Mouse (Mus musculus) retina, embryonic 14.5 days (tissue): ENCODE measurements at regions not wholly inside any gene's neighbourhood (a gene's known extent, or its start where the extent isn't known, plus 50 kb on each side); places are given as distances from the start of the nearest gene placed in this dataset.
A peak's percentile ranks its signal among the peaks of the same experiment; 100 is the strongest.
"Not testable (repeated sequence)": the region's sequence is repeated elsewhere in the genome, so short reads cannot be mapped to it uniquely, and the experiment has no call there.

Experiments
- DNase-seq: peaks from one replicate; pipeline ENCODE4 v3.0.0-alpha.2; 2015; ENCODE audit warnings: low spot score

DNA sequence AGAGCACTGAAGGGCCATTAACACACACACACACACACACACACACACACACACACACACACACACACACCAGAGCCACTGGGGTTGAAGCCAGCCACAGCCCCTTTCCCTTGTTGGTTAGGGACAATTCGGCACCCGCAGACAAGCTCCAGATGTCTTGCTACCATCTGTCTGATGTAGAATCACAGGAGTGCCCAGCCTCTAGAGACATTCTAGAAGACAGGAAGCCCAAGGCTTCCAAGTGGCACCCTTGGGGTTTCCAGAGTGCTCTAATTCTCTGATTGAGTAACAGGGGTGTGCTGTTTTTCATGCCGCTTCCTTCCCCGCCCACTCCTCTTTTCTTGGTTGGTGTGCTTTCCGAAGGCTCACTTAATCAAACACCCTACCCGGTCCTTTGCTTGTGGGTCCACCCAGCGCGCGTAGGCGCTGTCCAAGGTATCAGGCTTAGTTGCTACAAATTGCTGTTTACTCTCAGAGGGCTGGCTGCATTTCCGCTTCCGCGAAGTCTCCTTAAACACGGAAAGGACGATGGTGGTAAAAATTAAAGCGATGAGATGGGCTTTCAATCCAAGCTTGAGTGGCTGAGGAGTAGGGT, 59.5 kb upstream of the Zbtb18 start:
- DNase-seq, result peak; percentile 60

GRCm38 (mm10) chr1:177382147-177382546, 60.0 kb upstream of the Zbtb18 start:
- DNase-seq, result no peak

DNA sequence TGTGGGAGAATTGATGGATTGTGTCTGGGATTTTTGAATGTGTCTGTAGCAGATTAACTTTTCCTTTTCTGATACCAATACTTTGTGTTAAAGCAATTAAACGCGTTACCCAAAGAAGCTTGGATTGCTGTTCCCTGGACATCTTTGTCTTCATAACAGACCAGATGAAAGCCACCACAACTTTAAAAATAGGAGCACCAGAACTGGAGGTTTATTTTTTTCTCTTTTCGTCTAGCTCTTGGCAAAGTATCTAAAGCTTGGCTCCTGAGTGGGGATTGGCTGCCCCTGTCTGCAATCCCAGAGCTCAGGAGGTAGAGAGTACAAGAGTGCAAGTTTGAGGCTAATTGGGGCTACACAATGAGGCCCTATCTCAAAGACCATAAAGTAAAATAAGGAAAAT, 64.0 kb upstream of the Zbtb18 start:
- DNase-seq, result no peak

DNA sequence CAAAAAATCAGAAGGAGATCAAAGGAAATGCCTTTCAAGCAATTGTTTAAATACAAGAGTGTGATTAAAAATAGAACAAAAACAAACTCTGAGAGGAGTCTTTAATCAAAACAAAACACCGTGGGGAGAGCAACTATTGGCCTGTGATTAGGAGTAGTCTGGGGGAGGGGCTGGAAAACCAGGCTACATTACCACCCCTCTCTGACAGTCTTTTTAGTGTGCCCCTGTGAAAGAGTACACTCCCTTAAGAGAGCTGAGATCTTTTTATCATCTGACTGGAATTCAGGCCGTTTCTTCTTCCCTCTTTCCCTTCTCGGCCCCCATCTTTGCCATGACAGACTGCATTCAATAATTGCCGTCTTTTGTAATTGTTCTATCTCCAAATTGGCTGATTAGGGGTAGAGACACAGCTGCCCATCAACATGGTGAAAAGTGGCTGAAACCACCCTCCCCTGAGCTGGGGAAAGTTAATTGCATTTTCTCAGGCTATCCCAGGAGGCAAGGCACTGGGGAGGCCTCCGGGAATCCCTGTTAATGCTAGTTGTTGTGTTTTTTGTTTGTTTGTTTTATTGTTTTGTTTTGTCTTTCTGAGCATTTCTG, 68.8 kb upstream of the Zbtb18 start:
- DNase-seq, result peak; percentile 66

- no peak for DNase-seq
Measured at GRCm38 (mm10) chr1:177372066-177372465, 70.1 kb upstream of the Zbtb18 start.

GRCm38 (mm10) chr1:177367864-177368610, 74.1 kb upstream of the Zbtb18 start:
- DNase-seq, result no peak

GRCm38 (mm10) chr1:177366914-177367313, 75.2 kb upstream of the Zbtb18 start:
- DNase-seq, result no peak

- no peak for DNase-seq
Measured at GRCm38 (mm10) chr1:177366475-177366874, 75.7 kb upstream of the Zbtb18 start.

DNA sequence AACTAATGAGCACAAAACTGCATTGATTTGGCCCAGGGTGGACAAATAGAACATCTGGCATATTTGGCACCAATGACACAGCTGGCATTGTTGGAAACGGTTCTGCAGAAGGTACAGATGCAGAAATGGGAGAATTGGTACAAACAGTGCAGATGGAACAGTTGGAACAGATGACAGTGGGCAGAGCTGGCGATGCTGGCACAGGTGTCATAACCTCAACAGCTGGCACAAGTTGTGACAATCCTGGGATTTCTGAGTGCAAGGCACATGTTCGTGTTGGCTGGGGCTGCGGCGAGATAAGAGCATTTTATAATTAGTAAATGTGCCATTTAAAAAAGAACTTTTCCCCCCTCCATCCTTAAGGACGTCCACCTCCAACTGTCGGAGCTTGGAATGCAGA, 77.8 kb upstream of the Zbtb18 start:
- DNase-seq, result no peak

- DNase-seq, result no peak
Measured at GRCm38 (mm10) chr1:177362398-177362797, 79.8 kb upstream of the Zbtb18 start.

GRCm38 (mm10) chr1:177348400-177349092, 90.5 kb upstream of the Akt3 start:
- DNase-seq, result no peak

- DNase-seq, result no peak
Measured at GRCm38 (mm10) chr1:177347208-177347607, 89.2 kb upstream of the Akt3 start.

DNA sequence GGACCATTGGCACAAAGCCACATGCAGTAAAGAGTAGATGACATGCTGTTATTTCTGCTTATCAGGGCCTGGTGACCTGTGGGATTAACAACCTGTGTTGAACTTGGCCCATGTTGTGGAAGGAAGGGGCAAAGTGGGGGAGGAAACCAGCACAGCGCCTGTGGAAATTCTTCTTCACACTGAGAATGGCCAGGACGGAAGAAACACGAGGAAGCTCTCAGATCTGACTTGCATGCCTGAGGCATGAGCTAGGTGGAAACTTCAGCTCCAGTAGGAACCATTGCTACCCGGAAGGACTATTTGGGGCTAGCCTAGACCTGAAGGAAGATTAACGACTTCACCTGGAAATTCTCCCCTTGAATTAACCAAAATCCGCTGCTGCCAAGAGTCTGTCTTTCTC, 88.5 kb upstream of the Akt3 start:
- no peak for DNase-seq

GRCm38 (mm10) chr1:177345540-177345939, 87.5 kb upstream of the Akt3 start:
- DNase-seq, result no peak

- DNase-seq, result no peak
Measured at GRCm38 (mm10) chr1:177343949-177344348, 85.9 kb upstream of the Akt3 start.

- DNase-seq, result no peak
Measured at GRCm38 (mm10) chr1:177343121-177343520, 85.1 kb upstream of the Akt3 start.

DNA sequence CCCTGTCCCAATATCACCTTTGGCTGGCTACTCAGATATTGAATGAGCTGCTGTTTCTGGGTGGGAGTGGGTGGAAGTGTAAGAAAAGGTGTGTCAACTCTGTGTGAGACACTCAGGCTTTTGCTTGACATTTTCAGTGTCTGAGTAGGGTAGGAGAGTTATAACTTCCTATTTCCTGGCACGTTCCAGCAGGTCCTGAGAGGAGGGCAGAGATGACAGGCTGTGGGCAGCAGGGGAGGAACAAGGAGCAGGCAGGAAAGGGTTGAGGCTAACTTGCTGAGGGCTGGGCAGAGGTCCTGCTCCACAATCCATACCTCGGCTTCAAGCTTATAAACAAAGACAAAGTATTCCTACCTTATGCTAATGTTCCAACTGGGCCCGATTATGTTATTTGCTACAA, 82.2 kb upstream of the Akt3 start:
- no peak for DNase-seq

DNA sequence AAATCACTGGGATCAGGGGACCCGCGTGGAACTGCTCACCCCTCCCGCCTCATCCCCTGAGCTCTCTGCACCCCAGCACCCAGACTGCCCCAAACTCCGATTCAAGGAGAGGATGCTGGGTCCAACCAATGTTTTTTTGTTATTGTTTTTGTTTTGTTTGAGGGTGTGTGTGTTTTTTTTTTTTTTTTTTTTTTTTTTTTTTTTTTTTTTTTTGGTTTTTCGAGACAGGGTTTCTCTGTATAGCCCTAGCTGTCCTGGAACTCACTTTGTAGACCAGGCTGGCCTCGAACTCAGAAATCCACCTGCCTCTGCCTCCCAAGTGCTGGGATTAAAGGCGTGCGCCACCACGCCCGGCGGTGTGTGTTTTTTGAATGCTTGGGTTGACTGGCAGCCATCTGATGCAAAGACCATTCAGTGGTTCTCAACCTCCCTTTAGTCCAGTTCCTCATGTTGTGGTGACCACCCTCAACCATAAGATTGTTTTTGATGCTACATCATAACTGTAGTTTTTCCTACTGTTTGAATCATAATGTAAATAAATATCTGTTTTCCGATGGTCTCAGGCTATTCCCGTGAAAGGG, 81.3 kb upstream of the Akt3 start:
- not testable (repeated sequence) for DNase-seq

- DNase-seq, result peak; percentile 56
Measured at GRCm38 (mm10) chr1:177338466-177339206, 80.6 kb upstream of the Akt3 start.

- no peak for DNase-seq
Measured at GRCm38 (mm10) chr1:177337756-177338155, 79.8 kb upstream of the Akt3 start.

GRCm38 (mm10) chr1:177337141-177337540, 79.1 kb upstream of the Akt3 start:
- no peak for DNase-seq

- no peak for DNase-seq
Measured at GRCm38 (mm10) chr1:177336436-177336835, 78.4 kb upstream of the Akt3 start.
